Mouse (Mus musculus) spleen, postnatal 14 days (tissue): ENCODE measurements at regions not wholly inside any gene's neighbourhood (a gene's known extent, or its start where the extent isn't known, plus 50 kb on each side); places are given as distances from the start of the nearest gene placed in this dataset.
"Not testable (repeated sequence)": the region's sequence is repeated elsewhere in the genome, so short reads cannot be mapped to it uniquely, and the experiment has no call there.

Experiments used
- DNase-seq, 2 experiments: peaks; one replicate each; pipeline ENCODE4 v3.0.0; 2021 to 2022; ENCODE audit warnings: low spot score in 2 of 2

- no peak for DNase-seq
Measured at GRCm38 (mm10) chr16:51169294-51169693, 578.3 kb upstream of the Ccdc54 start.

DNA sequence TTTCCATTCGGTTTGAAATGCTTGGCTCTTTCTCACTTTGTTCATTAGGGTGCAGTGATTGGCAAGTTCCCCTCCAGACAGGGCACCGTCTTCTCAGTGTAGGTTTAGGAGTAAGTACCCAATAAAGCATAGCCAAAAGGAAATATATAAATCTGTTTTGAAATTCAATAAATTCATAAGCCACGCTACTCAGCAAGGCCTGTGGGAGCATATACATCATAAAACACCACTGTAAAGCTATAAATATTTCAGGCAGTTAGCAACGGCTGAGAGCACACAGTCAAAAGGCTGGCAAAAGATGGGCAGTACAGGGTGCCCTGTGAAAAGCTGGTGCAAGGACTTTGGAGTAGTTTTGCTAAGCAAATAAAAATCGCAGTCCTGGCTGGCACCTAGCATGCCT, 569.8 kb upstream of the Ccdc54 start:
- no peak for DNase-seq

DNA sequence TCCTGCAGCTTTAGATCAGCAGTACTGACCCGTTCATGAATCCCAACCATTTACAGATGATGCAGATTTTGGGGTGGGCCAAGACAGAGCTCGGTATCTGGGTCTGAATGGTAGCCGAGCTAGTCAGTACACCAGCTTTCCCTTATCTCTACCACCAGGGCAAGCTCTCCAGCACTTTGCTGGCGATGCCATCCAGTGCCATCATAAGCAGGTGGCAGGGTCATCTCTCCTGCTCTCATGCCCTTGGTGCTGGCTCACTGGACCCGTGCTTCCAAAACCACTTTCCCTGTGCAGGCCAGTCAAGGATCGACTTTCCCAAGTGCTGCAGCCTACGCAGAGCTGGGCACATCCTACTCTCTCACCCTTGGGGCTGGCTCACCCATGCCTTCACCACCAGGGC, 547.6 kb upstream of the Ccdc54 start:
- no peak for DNase-seq

GRCm38 (mm10) chr16:51119835-51120234, 528.9 kb upstream of the Ccdc54 start:
- no peak for DNase-seq

GRCm38 (mm10) chr16:51118365-51118764, 527.4 kb upstream of the Ccdc54 start:
- no peak for DNase-seq

GRCm38 (mm10) chr16:51117836-51118235, 526.9 kb upstream of the Ccdc54 start:
- DNase-seq, result no peak

GRCm38 (mm10) chr16:51109864-51110263, 518.9 kb upstream of the Ccdc54 start:
- DNase-seq, result no peak

- DNase-seq, result no peak
Measured at GRCm38 (mm10) chr16:51107421-51107820, 516.5 kb upstream of the Ccdc54 start.

DNA sequence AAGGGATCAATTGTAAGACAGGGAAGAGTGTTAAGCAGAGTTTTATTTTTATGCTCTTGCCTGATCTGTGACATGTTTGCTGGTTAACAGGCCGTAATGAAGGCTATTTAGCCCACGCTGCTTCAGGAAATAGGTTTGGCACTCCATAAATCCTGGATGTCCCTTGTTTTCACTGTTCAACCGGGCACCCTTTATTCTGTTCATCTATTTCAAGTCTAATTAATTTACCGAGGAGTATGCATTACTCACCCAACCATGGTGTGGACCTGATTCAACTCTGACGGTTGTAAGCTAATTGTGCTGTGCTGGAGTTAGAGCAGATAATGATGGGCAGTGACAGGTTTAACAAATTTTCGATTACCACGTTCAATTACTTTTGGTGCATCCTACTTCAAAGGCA, 495.6 kb upstream of the Ccdc54 start:
- DNase-seq, result no peak

GRCm38 (mm10) chr16:51080146-51080545, 489.2 kb upstream of the Ccdc54 start:
- no peak for DNase-seq

DNA sequence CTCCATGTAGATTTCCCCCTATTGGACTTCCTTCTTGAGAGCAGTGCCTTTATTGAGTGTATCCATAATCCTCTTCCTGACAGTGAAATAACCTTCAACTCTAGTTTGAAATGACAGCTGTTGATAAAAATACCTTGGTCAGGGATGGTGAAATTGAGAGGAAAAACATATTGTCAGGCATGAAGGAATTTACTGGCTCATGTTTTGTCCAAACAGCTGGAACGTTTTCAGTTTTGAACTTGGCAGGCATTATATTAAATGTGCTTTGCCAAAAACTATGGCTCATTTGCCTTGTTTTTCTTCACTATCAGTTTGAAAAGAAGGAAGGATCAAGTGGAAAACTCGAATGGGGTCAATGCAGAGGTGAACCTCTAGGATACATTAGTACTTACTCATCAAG, 457.7 kb upstream of the Ccdc54 start:
- DNase-seq, result no peak

- DNase-seq, result no peak
Measured at GRCm38 (mm10) chr16:51048169-51048568, 457.2 kb upstream of the Ccdc54 start.

DNA sequence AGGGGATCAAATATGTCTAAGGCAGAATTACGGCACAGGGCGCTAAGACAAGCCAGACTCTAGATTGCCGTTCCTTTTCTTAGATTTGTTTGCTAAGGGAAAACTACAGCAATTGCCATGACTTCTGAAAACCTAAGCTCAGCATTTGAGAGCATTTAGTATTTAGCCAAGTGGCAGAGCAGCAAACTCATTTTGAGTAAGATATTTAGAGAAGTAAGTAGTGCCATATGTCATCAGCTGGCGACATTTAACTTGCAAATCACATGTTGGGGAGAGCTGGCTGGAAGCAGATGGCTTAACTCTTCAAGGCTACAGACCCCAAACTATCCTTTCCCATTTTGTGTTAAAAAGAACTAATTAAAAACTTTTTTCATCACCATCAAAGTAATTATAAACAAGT, 450.4 kb upstream of the Ccdc54 start:
- no peak for DNase-seq

- DNase-seq, result no peak
Measured at GRCm38 (mm10) chr16:51002876-51003275, 411.9 kb upstream of the Ccdc54 start.

DNA sequence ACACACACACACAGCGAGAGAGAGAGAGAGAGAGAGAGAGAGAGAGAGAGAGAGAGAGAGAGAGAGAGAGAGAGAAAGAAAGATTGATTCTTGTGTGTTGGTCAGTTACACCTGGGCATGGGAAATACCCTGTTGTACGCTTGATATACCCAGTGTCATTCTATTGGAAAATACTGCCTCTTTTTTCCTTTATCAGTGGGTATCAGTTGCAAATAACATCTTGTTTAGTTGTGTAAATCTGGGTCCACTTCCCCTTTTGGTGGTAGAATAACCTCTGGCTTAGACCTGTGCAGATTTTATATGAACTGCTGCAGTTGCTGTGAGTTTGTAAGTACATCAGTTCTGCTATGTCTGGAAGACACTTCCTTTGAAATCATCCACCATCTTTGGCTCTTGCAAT, 373.4 kb upstream of the Ccdc54 start:
- no peak for DNase-seq

DNA sequence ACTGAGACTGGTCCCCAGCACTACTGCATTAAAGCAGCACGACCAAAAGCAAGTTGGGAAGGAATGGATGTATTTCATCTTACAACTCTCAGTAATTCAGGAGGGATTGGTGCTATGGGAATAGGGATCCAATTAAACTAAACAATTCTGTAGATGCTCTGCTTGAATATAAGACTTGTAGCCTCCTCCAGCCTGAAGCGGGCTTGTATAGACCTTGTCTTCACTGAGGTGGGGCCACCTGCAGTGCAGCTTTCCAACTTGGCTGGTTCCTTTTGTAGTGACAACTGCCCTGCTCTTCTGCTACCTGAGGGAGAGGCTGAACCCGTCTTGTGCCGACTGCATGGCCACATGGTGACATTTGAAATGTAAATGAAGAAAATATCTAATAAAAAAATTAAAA, 353.1 kb upstream of the Ccdc54 start:
- no peak for DNase-seq

GRCm38 (mm10) chr16:50943581-50943980, 352.6 kb upstream of the Ccdc54 start:
- not testable (repeated sequence) for DNase-seq

- DNase-seq, result no peak
Measured at GRCm38 (mm10) chr16:50942291-50942690, 351.3 kb upstream of the Ccdc54 start.

GRCm38 (mm10) chr16:50939316-50939715, 348.4 kb upstream of the Ccdc54 start:
- no peak for DNase-seq

DNA sequence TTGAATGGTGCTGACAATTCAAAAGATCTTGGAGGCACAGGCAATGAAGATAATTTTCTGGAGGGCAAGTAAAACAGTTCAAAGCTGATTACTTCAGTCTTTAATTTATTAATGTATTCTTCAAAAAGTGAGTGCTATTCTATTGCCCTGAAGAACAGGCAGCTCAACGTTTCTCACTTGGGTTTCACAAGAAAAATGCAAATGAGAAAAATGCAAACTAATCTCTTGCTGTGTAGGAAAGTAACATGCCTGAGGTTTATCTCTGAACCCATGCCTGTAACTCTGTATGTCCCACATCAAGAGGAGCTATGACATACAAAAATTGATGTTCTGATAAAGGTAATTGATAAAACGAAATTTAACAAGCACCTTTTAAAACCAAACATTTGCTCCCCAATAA, 316.8 kb upstream of the Ccdc54 start:
- no peak for DNase-seq

GRCm38 (mm10) chr16:50899151-50899550, 308.2 kb upstream of the Ccdc54 start:
- no peak for DNase-seq

DNA sequence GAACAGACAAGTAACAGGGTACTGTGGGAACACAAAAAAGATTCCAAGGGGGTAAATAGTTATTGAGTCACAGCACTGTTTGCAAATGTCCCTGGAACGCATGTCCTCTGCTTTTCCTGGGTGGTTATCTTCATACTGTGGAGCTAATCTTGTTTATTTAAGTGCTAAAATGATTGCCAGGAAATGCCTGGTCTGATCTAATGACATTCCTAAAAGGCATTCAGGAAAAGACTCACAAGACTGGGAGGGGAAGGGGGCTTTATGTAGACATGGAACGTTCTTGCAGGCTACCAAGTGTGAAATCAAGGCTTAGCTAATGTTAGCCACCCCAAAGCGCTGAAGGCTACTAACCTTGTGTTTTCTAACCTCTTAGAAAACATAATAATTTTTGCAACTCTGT, 287.0 kb upstream of the Ccdc54 start:
- no peak for DNase-seq

DNA sequence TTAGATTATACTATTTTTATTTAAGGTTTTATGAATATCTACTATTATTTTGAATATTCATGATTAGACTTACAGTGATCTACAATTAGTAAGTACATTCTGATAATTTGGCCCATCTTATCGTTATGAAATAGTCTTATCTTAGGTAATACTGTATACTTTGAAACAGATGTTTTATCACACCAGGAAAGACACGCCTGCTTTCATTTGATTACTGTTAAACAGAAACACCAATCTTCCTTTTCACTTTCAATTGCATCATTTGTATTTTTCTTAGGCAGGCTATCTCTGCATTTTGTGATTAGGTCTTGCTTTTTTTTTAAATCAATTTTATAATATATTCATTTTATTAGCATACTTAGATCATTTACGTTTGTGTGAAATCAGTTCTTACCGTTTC, 280.4 kb upstream of the Ccdc54 start:
- no peak for DNase-seq

- DNase-seq, result no peak
Measured at GRCm38 (mm10) chr16:50863565-50863964, 272.6 kb upstream of the Ccdc54 start.

- DNase-seq, result no peak
Measured at GRCm38 (mm10) chr16:50859513-50859912, 268.6 kb upstream of the Ccdc54 start.
